Mouse (Mus musculus): Measurements from ENCODE around the gene Nacad. TPM values are rescaled to one million over a fixed set of nuclear protein-coding genes. Genes with fewer than 3 reads are reported as not detected.

The Nacad gene
- polyA plus RNA-seq, 1 experiment, result 54.1 TPM

- TF ChIP-seq POLR2A (IDR thresholded peaks at IDR 0.05; ENCODE audit: extremely low read depth, insufficient read depth, low read length) (no peak), CTCF (IDR thresholded peaks at IDR 0.05; ENCODE audit: extremely low read depth, insufficient read depth, low read length) (peak; percentile 43)
- Histone ChIP-seq H3K4me3 (ENCODE audit: insufficient read depth, low read length) (no peak overlapping the region), H3K4me1 (ENCODE audit: control insufficient read depth, insufficient read depth, low read length) (peaks cover 2% of the 10 kb centered on the region; the same call in 1 of the 2 replicates), H3K27ac (ENCODE audit: insufficient read depth, low read length) (no peak overlapping the region)
Measured at GRCm38 (mm10) chr11:6629655-6630054, 23.8 kb upstream of the Nacad start.

GRCm38 (mm10) chr11:6628568-6628967 is 22.7 kb upstream of the Nacad start:
- H3K4me3 ChIP-seq (ENCODE audit: insufficient read depth, low read length), result no peak overlapping the region
- H3K27ac ChIP-seq (ENCODE audit: insufficient read depth, low read length), result no peak overlapping the region
- TF ChIP-seq POLR2A (IDR thresholded peaks at IDR 0.05; ENCODE audit: extremely low read depth, insufficient read depth, low read length) (no peak), CTCF (IDR thresholded peaks at IDR 0.05; ENCODE audit: extremely low read depth, insufficient read depth, low read length) (peak; percentile 45)
- peaks cover 2% of the 10 kb centered on the region; the same call in 1 of the 2 replicates for H3K4me1 ChIP-seq (ENCODE audit: control insufficient read depth, insufficient read depth, low read length)

- TF ChIP-seq CTCF (IDR thresholded peaks at IDR 0.05; ENCODE audit: extremely low read depth, insufficient read depth, low read length) (no peak), POLR2A (IDR thresholded peaks at IDR 0.05; ENCODE audit: extremely low read depth, insufficient read depth, low read length) (no peak)
- H3K4me1 ChIP-seq (ENCODE audit: control insufficient read depth, insufficient read depth, low read length), result peaks cover 2% of the 10 kb centered on the region; the same call in 1 of the 2 replicates
- no peak overlapping the region for H3K4me3 ChIP-seq (ENCODE audit: insufficient read depth, low read length)
- no peak overlapping the region for H3K27ac ChIP-seq (ENCODE audit: insufficient read depth, low read length)
Measured at GRCm38 (mm10) chr11:6627731-6628130, 21.9 kb upstream of the Nacad start.

GRCm38 (mm10) chr11:6626388-6626772 is 20.5 kb upstream of the Nacad start:
- TF ChIP-seq POLR2A (IDR thresholded peaks at IDR 0.05; ENCODE audit: extremely low read depth, insufficient read depth, low read length) (no peak), CTCF (IDR thresholded peaks at IDR 0.05; ENCODE audit: extremely low read depth, insufficient read depth, low read length) (no peak)

GRCm38 (mm10) chr11:6625478-6626387 is 19.9 kb upstream of the Nacad start, which contains the start of gene Tbrg4:
Tbrg4 (minus strand) TSS chr11:6626067.
- Histone ChIP-seq H3K27ac (ENCODE audit: insufficient read depth, low read length) (peak within 1 kb of the TSS; percentile 69), H3K4me1 (ENCODE audit: control insufficient read depth, insufficient read depth, low read length) (peaks cover 2% of the 10 kb centered on the region; the same call in 1 of the 2 replicates), H3K4me3 (ENCODE audit: insufficient read depth, low read length) (peak within 1 kb of the TSS; percentile 72)
- TF ChIP-seq CTCF (IDR thresholded peaks at IDR 0.05; ENCODE audit: extremely low read depth, insufficient read depth, low read length) (no peak), POLR2A (IDR thresholded peaks at IDR 0.05; ENCODE audit: extremely low read depth, insufficient read depth, low read length) (peak; percentile 83)

More at GRCm38 (mm10) chr11:6626388-6626772, 20.5 kb upstream of the Nacad start:
- H3K27ac ChIP-seq (ENCODE audit: insufficient read depth, low read length), result peak overlapping the region; percentile 69
- peaks cover 2% of the 10 kb centered on the region; the same call in 1 of the 2 replicates for H3K4me1 ChIP-seq (ENCODE audit: control insufficient read depth, insufficient read depth, low read length)
- peak overlapping the region; percentile 72 for H3K4me3 ChIP-seq (ENCODE audit: insufficient read depth, low read length)

- H3K4me3 ChIP-seq (ENCODE audit: insufficient read depth, low read length), result peak overlapping the region; percentile 72; the same call in 1 of the 2 replicates
Measured at GRCm38 (mm10) chr11:6624619-6625382, 18.9 kb upstream of the Nacad start.

GRCm38 (mm10) chr11:6623704-6624103 is 17.9 kb upstream of the Nacad start:
- peaks cover 2% of the 10 kb centered on the region; the same call in 1 of the 2 replicates for H3K4me1 ChIP-seq (ENCODE audit: control insufficient read depth, insufficient read depth, low read length)
- H3K4me3 ChIP-seq (ENCODE audit: insufficient read depth, low read length), result no peak overlapping the region
- TF ChIP-seq POLR2A (IDR thresholded peaks at IDR 0.05; ENCODE audit: extremely low read depth, insufficient read depth, low read length) (no peak), CTCF (IDR thresholded peaks at IDR 0.05; ENCODE audit: extremely low read depth, insufficient read depth, low read length) (no peak)
- H3K27ac ChIP-seq (ENCODE audit: insufficient read depth, low read length), result no peak overlapping the region

More at GRCm38 (mm10) chr11:6624619-6625382, 18.9 kb upstream of the Nacad start:
- peaks cover 2% of the 10 kb centered on the region; the same call in 1 of the 2 replicates for H3K4me1 ChIP-seq (ENCODE audit: control insufficient read depth, insufficient read depth, low read length)
- TF ChIP-seq CTCF (IDR thresholded peaks at IDR 0.05; ENCODE audit: extremely low read depth, insufficient read depth, low read length) (no peak), POLR2A (IDR thresholded peaks at IDR 0.05; ENCODE audit: extremely low read depth, insufficient read depth, low read length) (no peak)
- no peak overlapping the region for H3K27ac ChIP-seq (ENCODE audit: insufficient read depth, low read length)

- H3K4me3 ChIP-seq (ENCODE audit: insufficient read depth, low read length), result no peak overlapping the region
- no peaks in the 10 kb centered on the region for H3K4me1 ChIP-seq (ENCODE audit: control insufficient read depth, insufficient read depth, low read length)
- H3K27ac ChIP-seq (ENCODE audit: insufficient read depth, low read length), result no peak overlapping the region
- no peak for TF ChIP-seq POLR2A (IDR thresholded peaks at IDR 0.05; ENCODE audit: extremely low read depth, insufficient read depth, low read length)
- TF ChIP-seq CTCF (IDR thresholded peaks at IDR 0.05; ENCODE audit: extremely low read depth, insufficient read depth, low read length), result no peak
Measured at GRCm38 (mm10) chr11:6615250-6616205, 9.7 kb upstream of the Nacad start.
